Mouse (Mus musculus) cerebellum, adult 2 months (tissue): ENCODE results near the gene Cdkn1c.

Experiments
- CTCF ChIP-seq: fragments of 200-500 bp; IDR thresholded peaks from 2 replicates; pipeline ENCODE4 v1.5.1; 2011; ENCODE audit warnings: low read depth, mild to moderate bottlenecking, control low read depth, low read length, moderate library complexity, borderline replicate concordance; ENCODE audit not compliant: insufficient read depth
- POLR2A ChIP-seq: fragments of 200-500 bp; IDR thresholded peaks from 2 replicates; pipeline ENCODE4 v1.6.1; 2011; ENCODE audit warnings: low read length, control low read depth, borderline replicate concordance; ENCODE audit not compliant: insufficient read depth

- TF ChIP-seq POLR2A (no peak), CTCF (no peak)
These were observed 4.1 kb upstream of the Cdkn1c start for GRCm38 (mm10) chr7:143464811-143465560.
